Mouse (Mus musculus) liver, embryonic 14.5 days (tissue): ENCODE data around the gene Hibch. TPM values are rescaled to one million over a fixed set of nuclear protein-coding genes. Genes with fewer than 3 reads are reported as not detected.
"Not testable (repeated sequence)": the region's sequence is repeated elsewhere in the genome, so short reads cannot be mapped to it uniquely, and the experiment has no call there.

Experiments
- ATAC-seq: fragments of 200-750 bp; cut with Nextera tagmentation; 2 replicates; pipeline ENCODE4 v1.8.0; 2017; ENCODE audit warnings: moderate number of reproducible peaks, mild to moderate bottlenecking, moderate library complexity; ENCODE audit not compliant: insufficient read depth
- DNase-seq, 3 experiments: peaks; one replicate each; pipeline ENCODE4 v3.0.0-alpha.2; 2012 to 2013; ENCODE audit warnings: low read depth in 3 of 3, low spot score in 3 of 3
- H3K27ac ChIP-seq: fragments of 300-500 bp; sonication (generic); 2 replicates; pipeline ENCODE4 v1.5.1; 2014; ENCODE audit warnings: moderate library complexity, mild to moderate bottlenecking, control low read depth, inconsistent platforms
- H3K27me3 ChIP-seq: fragments of 300-500 bp; sonication (generic); 2 replicates; pipeline ENCODE4 v1.6.1; 2014; ENCODE audit warnings: mild to moderate bottlenecking, low read length, moderate library complexity; ENCODE audit not compliant: control insufficient read depth, insufficient read depth
- H3K36me3 ChIP-seq: fragments of 300-500 bp; sonication (generic); replicated peaks from 2 replicates; pipeline ENCODE4 v1.6.1; 2014; ENCODE audit warnings: low read depth; ENCODE audit not compliant: control insufficient read depth, insufficient read depth
- H3K4me1 ChIP-seq, 2 experiments: fragments of 200-500 bp in 1 of 2; fragments of 300-500 bp in 1 of 2; sonication (generic) in 1 of 2; replicated peaks; 2 replicates each; pipeline ENCODE4 v1.6.1; 2012 to 2014; ENCODE audit warnings: antibody characterized with exemption in 1 of 2, inconsistent platforms in 1 of 2, low read length in 1 of 2; ENCODE audit not compliant: control insufficient read depth in 2 of 2, insufficient read depth in 2 of 2
- H3K4me2 ChIP-seq: fragments of 300-500 bp; sonication (generic); 2 replicates; pipeline ENCODE4 v1.6.1; 2014; ENCODE audit warnings: low read depth, mild to moderate bottlenecking, control low read depth, moderate library complexity
- H3K4me3 ChIP-seq, 2 experiments: fragments of 200-500 bp in 1 of 2; fragments of 300-500 bp in 1 of 2; sonication (generic) in 1 of 2; 2 replicates each; pipeline ENCODE4 v1.5.1; 2012 to 2014; ENCODE audit warnings: low read depth in 2 of 2, low read length in 2 of 2, mild to moderate bottlenecking in 2 of 2, control low read depth in 1 of 2, inconsistent platforms in 1 of 2, moderate library complexity in 1 of 2; ENCODE audit not compliant: insufficient read depth in 1 of 2
- H3K9ac ChIP-seq: fragments of 300-500 bp; sonication (generic); replicated peaks from 2 replicates; pipeline ENCODE4 v1.6.1; 2014; ENCODE audit warnings: mild to moderate bottlenecking, control low read depth, moderate library complexity
- H3K9me3 ChIP-seq: fragments of 300-500 bp; sonication (generic); 2 replicates; pipeline ENCODE4 v1.6.1; 2016; ENCODE audit warnings: low read length, mixed read lengths; ENCODE audit not compliant: control insufficient read depth
- CTCF ChIP-seq: IDR thresholded peaks from 2 replicates; pipeline ENCODE4 v1.5.1; 2016; ENCODE audit warnings: antibody characterized with exemption, low read depth, control low read depth
- EP300 ChIP-seq: IDR thresholded peaks from 2 replicates; pipeline ENCODE4 v1.6.1; 2016; ENCODE audit warnings: antibody characterized with exemption, low read depth
- WGBS: fragments of 180-500 bp; shearing (Covaris S2); extraction: QIAGEN DNeasy Blood & Tissue Kit; methylation state at CpG from one replicate; pipeline ENCODE4 v1.1.7; 2014; ENCODE audit not compliant: insufficient replicate concordance; 5-methylcytosine and 5-hydroxymethylcytosine counted together
- polyA plus RNA-seq, 2 experiments: library from polyadenylated mRNA; depleted of rRNA in 1 of 2; stranded (reverse) in 1 of 2; unstranded in 1 of 2; fragments of >200 nt; fragmentation: Nextera tagmentation in 1 of 2; extraction: Ambion mirVana in 1 of 2; gene quantifications; 2 replicates each; pipeline versions ENCODE4 v1.2.1 to v1.2.3; 2012 to 2014

The Hibch gene
- polyA plus RNA-seq, 2 experiments, result 10.4 to 19.0 TPM

- 62% methylated on average over 4 of the region's 4 CpGs for WGBS
- Histone ChIP-seq H3K9ac (no peak overlapping the region), H3K27me3 (no peaks in the 10 kb centered on the region), H3K27ac (no peak overlapping the region), H3K4me1 (peaks cover 6 to 19% of the 10 kb centered on the region in 2 experiments; a peak in 2 of 4 replicates), H3K9me3 (no peaks in the 10 kb centered on the region), H3K4me3 (no peak overlapping the region), H3K4me2 (no peak overlapping the region), H3K36me3 (no peaks in the 10 kb centered on the region)
- DNase-seq (no peak), ATAC-seq (no peak)
- no peak for TF ChIP-seq EP300
- TF ChIP-seq CTCF, result no peak
Measured at GRCm38 (mm10) chr1:52849422-52849821, 4.7 kb downstream of the Hibch start.

GRCm38 (mm10) chr1:52854029-52854428, 9.3 kb downstream of the Hibch start:
- peak; percentile 47; the same call in 1 of the 2 replicates for TF ChIP-seq CTCF
- H3K4me2 ChIP-seq, ATAC-seq, H3K4me3 ChIP-seq, H3K9me3 ChIP-seq, H3K4me1 ChIP-seq, H3K27ac ChIP-seq, H3K9ac ChIP-seq, H3K36me3 ChIP-seq, H3K27me3 ChIP-seq: not testable (repeated sequence)
- WGBS, result no CpG with 5 or more reads among the region's 1 CpGs
- DNase-seq, result peak in 2 of 3 experiments; percentile 10 to 19

- no peak overlapping the region for H3K9ac ChIP-seq
- TF ChIP-seq CTCF (no peak), EP300 (no peak)
- no peak for DNase-seq
- H3K36me3 ChIP-seq, result no peaks in the 10 kb centered on the region
- no peak overlapping the region for H3K4me2 ChIP-seq
- WGBS, result 76% methylated on average over 7 of the region's 7 CpGs
- no peak overlapping the region for H3K27ac ChIP-seq
- no peak for ATAC-seq
- H3K4me1 ChIP-seq, result no peaks in the 10 kb centered on the region
- H3K9me3 ChIP-seq, result no peaks in the 10 kb centered on the region
- H3K27me3 ChIP-seq, result no peaks in the 10 kb centered on the region
- no peak overlapping the region for H3K4me3 ChIP-seq
Measured at GRCm38 (mm10) chr1:52855904-52856601, 11.3 kb downstream of the Hibch start.

- H3K4me2 ChIP-seq, result no peak overlapping the region
- no peaks in the 10 kb centered on the region for H3K27me3 ChIP-seq
- no peaks in the 10 kb centered on the region for H3K9me3 ChIP-seq
- WGBS, result 76% methylated on average over 1 of the region's 1 CpGs
- no peaks in the 10 kb centered on the region for H3K4me1 ChIP-seq
- no peak for DNase-seq
- TF ChIP-seq CTCF, result no peak
- no peak for TF ChIP-seq EP300
- H3K4me3 ChIP-seq, result no peak overlapping the region
- H3K36me3 ChIP-seq, result no peaks in the 10 kb centered on the region
- ATAC-seq, result no peak
- no peak overlapping the region for H3K27ac ChIP-seq
- H3K9ac ChIP-seq, result no peak overlapping the region
Measured at GRCm38 (mm10) chr1:52864220-52864619, 19.5 kb downstream of the Hibch start.

- H3K4me1 ChIP-seq, result no peaks in the 10 kb centered on the region
- DNase-seq, result no peak
- H3K27ac ChIP-seq, result no peak overlapping the region
- no peak overlapping the region for H3K4me3 ChIP-seq
- H3K4me2 ChIP-seq, result no peak overlapping the region
- H3K9ac ChIP-seq, result no peak overlapping the region
- TF ChIP-seq CTCF, result no peak
- TF ChIP-seq EP300, result no peak
- no peaks in the 10 kb centered on the region for H3K36me3 ChIP-seq
- WGBS, result 31% methylated on average over 3 of the region's 3 CpGs
- no peaks in the 10 kb centered on the region for H3K27me3 ChIP-seq
- no peak for ATAC-seq
- no peaks in the 10 kb centered on the region for H3K9me3 ChIP-seq
Measured at GRCm38 (mm10) chr1:52866007-52866406, 21.3 kb downstream of the Hibch start.
